Mouse (Mus musculus) myocyte (in vitro differentiated cells): ENCODE results near the gene Vpreb3.

Experiments
- CEBPB ChIP-seq: IDR thresholded peaks from 2 replicates; pipeline ENCODE4 v1.6.1; 2011; ENCODE audit warnings: mild to moderate bottlenecking, moderate library complexity; ENCODE audit not compliant: poor library complexity, insufficient read depth, severe bottlenecking
- MAX ChIP-seq: IDR thresholded peaks from one replicate; pipeline ENCODE4 v1.6.1; 2011; ENCODE audit warnings: low read depth, mild to moderate bottlenecking, control low read depth
- MYOD1 ChIP-seq, 3 experiments: IDR thresholded peaks; one replicate each; pipeline ENCODE4 v1.6.1; 2011; ENCODE audit warnings: control low read depth in 2 of 3, low read depth in 2 of 3, mild to moderate bottlenecking in 2 of 3, moderate library complexity in 1 of 3; ENCODE audit not compliant: insufficient read length in 2 of 3, control insufficient read depth in 1 of 3
- POLR2A ChIP-seq: IDR thresholded peaks from one replicate; pipeline ENCODE4 v1.6.1; 2011; ENCODE audit warnings: low read depth, mild to moderate bottlenecking, control low read depth, moderate library complexity; ENCODE audit not compliant: insufficient read length
- REST ChIP-seq: IDR thresholded peaks from one replicate; pipeline ENCODE4 v1.6.1; 2011; ENCODE audit warnings: mild to moderate bottlenecking, control low read depth, moderate library complexity; ENCODE audit not compliant: insufficient read depth, insufficient read length
- SRF ChIP-seq: IDR thresholded peaks from one replicate; pipeline ENCODE4 v1.6.1; 2011; ENCODE audit warnings: low read depth; ENCODE audit not compliant: control insufficient read depth, insufficient read length
- USF1 ChIP-seq: IDR thresholded peaks from one replicate; pipeline ENCODE4 v1.6.1; 2011; ENCODE audit warnings: low read depth, mild to moderate bottlenecking, control low read depth, moderate library complexity

- TF ChIP-seq POLR2A (peak; percentile 46), REST (no peak), USF1 (no peak), MAX (no peak), SRF (no peak), CEBPB (no peak), MYOD1 (IDR thresholded peaks at IDR 0.05; ENCODE audit: control insufficient read depth in 1 of 3, insufficient read length in 2 of 3, low read depth in 2 of 3) (no peak)
These were observed 20.9 kb upstream of the Vpreb3 start for GRCm38 (mm10) chr10:75921726-75922560.
